Mouse (Mus musculus): ENCODE measurements around the gene Abca2.
"Not testable (repeated sequence)": the region's sequence is repeated elsewhere in the genome, so short reads cannot be mapped to it uniquely, and the experiment has no call there.

Abca2 gene

DNA sequence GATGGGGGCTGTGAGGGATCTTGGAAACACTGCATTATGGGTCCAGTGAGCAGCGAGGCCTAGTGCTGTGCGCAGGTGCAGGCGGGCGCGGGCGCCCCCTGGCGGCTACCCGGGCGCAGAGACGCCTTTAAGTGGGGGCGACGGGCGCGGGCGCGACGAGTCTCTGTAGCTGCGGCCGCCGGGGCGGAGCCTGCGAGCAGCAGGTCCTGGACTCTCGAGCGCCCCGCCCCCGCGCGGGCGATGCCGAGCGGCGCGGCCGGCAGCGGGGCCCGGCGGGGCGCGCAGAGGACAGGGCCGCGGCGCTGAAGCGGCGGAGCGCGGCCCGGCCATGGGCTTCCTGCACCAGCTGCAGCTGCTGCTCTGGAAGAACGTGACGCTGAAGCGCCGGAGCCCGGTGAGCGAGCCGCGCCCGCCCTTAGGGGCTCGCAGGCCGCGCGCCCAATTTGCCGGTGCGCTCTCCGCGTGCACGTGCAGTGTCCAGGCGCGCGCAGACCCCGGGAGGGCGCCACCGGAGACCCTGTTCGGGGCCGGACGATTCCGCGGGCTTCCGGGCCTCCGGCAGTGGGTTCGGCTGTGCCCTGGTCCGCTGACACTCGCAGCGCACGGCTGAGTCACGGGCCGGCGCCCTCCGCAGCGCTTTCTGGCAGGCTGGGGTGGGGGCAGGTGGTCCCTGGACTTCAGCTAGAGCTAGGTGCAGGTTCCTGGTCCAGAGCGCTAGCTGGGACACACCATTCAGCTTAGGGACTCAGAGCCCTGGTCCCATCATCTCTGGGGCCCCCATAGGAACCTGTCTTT lies at the start of gene Abca2:
Gene Abca2, plus strand, starts transcription at position 262 of the 795 bp plus-strand sequence.
- DNase-seq = peak; percentile 95

DNA sequence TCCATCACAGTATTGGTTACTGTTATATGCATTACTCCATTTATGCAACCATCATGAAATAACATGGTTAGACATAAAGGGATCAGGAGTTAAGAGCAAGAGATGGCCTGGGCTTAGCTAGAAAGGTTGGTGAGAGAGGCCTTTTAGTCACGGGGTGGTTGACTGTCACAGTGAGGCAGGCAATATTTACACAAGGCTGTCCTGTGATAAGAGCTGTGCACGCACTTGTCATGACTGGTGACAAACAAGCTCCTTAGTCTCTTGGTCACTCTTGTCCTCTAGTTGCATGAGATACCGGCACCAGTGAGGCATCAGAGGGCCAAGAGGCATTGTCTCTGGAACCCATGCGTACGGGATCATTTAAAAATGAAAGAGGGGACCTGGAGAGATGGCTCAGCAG lies 44.0 kb upstream of the Abca2 start:
- DNase-seq = no peak

DNA sequence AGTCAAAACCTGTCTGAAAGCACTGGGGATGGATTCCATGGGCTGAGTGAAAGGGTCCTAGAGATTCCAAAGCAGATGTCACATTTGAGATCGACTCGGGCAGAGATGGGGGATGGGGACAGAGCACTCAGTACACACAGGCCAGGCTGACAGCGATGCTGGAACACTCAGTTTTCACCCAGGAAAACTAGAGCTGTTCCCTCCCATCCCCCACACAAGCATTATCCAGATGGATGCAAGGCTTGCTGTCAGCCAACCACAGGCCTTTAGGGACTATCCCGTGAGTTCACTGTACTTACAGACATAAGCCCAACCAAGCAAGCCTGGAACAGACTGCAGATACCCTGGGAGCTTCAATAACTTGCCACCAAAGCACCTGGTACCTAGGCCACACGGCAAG lies 37.2 kb upstream of the Abca2 start:
- no peak for DNase-seq

DNA sequence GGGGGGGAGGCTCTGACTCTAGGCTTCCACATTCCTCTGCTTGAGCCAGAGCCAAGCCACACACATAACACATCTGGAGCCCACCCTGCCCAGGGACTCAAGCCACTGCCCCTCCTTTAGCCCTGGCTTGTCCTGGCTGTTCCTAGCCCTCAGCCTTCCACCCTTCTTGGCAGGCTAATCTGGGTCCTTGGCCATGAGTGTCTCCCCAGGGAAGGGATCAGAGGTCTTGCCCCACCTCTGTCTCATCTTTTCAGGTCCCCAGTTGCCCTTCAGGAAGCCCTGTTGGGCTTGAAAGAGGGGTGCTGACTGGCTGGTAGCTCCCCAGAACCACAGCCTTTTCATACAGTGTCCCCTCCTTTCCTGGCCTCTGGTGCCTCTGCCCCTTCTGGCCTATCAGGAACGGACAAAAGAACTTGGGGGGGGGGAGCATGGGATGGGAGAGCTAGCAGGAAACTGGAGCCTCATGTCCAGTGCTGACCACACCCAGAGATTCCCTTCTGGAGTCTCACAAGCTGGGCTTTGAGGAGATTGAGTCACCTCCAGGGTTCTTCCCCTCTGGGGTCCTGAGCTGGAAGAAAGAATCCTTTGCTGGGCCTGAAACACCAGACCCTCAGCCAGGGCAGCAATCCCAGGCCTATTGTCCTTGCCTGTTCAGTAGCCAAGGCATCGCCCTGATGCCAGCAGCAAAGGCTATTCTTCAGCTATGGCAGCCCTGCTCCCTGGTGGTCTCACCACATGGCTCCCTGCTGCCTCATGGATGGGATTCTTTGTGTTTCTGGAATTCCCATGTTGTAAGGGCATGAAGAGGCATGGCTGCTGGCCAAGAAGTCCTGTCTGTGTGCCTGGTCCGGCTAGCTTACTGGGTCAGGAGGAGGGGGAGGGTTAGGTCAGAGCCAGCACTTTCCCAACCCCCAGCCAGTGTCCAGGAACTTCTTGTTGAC lies 34.0 kb upstream of the Abca2 start:
- DNase-seq = peak; percentile 23

DNA sequence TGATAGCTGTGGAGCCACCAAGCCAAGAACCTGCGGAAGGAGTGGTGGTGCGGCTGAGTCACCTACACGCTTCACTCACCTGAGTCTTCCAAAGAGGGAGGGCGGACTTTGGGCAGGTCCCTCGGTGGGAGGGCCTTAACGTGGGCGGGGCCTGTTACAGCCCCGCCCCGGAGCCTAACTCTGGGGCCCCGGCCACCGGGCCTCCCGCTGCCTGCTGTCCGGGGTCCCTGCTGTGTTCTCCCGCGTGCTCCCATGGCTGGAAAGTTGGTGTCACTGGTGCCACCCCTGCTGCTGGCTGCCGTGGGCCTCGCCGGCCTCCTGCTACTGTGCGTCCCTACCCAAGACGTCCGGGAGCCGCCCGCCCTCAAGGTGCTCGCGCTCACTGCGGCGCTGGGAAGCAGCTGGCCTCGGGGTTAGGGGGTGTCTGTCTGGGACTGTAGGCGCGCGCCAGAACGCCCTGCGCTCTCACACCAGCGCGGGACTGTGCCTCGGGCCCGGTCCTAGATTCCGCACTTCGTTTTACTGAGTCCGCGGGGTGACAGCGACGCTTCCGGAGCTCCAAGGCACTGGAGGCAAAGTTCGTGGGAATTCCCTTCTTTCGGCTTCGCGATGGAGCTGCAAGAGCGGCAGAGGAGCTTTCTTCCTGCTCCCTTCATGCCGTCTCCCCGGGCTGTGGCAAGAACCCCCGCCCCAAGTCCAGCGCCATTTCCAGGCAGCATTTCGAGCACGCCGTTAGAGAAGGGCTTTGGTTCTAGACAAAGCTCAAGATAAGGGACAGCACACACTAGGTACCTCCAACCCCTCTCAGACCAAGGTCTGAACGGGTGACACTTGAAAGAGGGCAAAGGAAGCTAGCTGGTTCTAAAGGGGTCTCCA lies 32.5 kb upstream of the Abca2 start, which contains the start of gene Entpd2:
Gene Entpd2, plus strand, starts transcription at position 154 of the 876 bp plus-strand sequence.
- peak; percentile 67 for DNase-seq

DNA sequence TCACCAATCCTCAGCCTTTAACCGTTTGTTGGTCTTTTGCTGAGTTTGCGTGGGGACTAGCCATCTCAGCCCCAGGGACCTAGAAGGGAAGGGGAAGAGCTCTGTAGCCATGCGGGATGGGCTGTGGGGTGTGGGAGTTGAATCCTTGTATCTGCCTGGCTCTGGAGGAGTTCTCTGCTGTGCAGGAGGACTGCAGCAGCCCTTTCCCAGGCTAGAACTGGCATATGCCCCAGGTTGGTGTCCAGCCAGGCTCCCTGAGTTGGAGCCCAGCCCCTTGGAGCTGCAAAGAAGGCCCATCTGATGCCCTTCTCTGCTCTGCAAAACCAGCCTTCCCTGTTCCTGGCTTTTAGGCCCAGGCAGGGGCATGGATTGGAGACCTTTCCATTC lies 31.9 kb upstream of the Abca2 start:
- DNase-seq = no peak

DNA sequence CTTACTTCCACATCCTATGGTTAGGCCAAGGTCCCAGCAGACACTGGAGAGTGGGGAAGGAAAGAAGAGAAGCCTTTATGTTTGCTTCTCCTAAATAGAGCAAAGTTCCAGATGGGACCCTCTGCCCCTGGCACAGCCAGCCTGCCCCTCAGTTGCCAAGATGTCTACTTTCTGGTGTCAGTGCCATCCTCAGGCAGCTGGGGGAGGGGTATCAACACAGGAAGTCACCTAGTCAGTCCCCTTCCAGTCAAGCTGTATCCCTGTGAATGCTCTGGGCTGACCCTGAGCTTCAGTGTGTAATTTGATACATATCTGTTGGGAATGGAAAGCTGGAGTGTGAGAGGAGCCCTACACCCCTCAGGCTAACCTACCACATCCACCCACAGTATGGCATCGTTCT lies 31.5 kb upstream of the Abca2 start:
- no peak for DNase-seq

DNA sequence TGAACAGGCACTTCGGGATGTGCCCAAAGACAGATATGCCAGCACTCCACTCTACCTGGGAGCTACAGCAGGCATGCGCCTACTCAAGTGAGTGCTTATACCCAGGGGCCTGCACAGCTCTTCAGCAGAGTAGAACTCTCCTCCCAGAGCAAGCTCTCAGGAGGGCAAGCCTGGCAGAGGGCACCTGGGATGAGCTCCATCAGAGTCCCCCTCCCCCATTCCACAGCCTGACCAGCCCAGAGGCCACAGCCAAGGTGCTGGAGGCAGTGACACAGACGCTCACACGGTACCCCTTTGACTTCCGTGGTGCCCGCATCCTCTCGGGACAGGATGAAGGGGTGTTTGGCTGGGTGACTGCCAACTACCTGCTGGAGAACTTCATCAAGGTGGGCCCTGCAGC lies 30.4 kb upstream of the Abca2 start:
- no peak for DNase-seq

DNA sequence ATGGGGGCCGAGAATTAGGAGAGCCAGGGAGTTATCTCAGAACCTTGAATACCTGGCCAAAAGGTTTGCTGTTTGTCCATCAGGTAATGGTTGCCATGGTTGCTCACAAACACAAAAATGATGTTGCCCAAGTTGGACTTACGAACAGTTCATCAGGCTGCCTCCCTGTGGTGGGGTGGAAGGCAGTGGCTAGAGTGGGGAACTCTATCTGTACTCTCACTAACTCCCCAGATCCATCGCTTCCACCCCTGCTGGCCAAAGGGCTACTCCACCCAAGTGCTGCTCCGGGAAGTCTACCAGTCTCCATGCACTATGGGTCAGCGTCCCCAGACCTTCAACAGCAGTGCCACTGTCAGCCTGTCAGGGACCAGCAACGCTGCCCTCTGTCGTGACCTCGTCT lies 29.5 kb upstream of the Abca2 start, which contains the start of gene Npdc1:
Gene Npdc1, plus strand, starts transcription at position 301 of the 400 bp plus-strand sequence.
- DNase-seq = no peak

DNA sequence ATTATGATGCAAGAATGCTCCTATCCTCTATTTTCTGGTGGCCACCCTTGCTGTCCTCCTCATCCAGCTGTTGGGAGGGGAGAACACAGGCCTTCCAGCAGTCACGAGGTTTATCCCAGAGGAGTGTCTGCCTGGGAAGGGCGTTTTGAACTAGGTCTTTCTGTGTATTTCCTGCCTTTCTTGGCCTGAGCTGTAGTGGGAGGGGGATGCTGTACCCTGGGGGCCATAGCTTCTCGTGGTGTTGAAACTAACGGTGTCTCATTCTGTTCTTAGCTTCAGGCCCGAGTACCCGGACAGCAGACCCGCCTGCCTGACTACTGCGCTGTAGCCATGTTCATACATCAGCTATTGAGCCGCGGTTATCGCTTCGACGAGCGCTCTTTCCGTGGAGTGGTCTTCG lies 28.2 kb upstream of the Abca2 start:
- DNase-seq = no peak

DNA sequence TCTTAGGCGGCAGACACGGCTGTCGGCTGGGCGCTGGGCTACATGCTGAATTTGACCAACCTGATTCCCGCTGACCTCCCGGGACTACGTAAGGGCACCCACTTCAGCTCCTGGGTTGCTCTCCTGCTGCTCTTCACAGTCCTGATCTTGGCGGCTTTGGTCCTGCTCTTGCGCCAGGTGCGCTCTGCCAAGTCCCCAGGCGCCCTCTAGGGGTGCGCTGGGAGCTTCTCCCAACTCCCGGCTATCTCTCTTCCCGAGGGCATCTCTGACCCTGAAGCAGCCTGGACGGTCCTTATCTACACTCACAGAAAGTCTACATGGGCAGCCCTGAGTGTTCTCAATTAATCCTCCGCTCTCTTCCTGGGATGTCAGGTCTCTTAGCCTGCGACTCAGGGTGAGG lies 27.7 kb upstream of the Abca2 start:
- DNase-seq = peak; percentile 75

DNA sequence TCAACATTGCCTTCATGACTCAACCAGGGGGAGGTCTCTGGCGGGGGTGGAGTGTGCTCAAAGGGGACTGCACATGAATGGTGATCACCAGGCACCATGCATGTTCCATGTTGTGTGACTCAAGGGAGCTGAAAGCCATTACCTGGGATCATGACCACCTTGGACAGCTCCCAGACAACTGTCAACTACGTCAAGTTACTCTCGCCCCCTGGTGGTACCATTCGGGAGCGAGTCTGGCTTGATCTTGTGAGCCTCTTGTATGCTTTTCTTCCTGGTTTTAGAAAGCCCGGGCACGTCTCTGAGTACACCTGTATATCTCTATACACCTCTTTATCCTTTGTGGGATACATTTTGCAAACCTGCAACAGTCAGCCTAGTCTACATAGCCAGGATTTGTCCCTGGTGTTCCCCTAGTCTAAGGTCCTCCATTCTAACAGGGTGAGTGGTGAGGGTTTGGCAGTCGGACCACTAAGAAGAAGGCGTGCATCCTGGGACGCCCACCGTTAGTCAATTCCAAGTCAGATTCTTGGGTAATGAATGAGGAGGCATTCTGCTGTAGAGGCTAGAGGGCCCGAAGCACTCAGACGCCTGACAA lies 26.0 kb upstream of the Abca2 start:
- peak; percentile 86 for DNase-seq

DNA sequence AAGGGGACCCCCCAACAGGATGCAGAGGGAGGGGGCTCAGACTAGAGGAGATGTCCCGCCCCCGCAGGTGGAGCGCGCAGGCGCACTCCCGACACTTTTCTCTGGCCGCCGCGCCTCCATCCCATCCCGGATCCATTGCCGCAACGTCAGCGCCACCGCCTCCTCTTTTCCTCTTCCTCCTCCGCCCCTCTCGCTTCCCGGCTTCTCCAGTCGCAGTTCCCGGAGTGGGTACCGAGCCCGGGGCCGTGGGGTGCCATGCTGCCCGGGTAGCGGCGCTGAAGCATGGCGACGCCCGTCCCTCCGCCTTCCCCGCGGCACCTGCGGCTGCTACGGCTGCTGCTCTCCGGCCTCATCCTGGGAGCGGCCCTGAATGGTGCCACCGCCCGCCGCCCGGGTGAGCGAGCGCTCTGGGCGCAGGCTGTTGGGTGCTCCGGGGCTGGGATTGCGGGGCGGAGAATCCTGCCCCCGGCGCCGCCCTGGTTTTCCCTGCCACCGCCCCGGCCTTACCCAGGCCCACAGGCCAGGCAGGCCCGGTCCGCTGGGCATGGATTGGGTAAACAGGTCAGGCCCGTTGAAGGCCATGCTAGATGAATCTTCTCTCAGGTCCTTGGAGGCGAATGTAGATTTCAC lies 25.4 kb upstream of the Abca2 start:
- peak; percentile 81 for DNase-seq

DNA sequence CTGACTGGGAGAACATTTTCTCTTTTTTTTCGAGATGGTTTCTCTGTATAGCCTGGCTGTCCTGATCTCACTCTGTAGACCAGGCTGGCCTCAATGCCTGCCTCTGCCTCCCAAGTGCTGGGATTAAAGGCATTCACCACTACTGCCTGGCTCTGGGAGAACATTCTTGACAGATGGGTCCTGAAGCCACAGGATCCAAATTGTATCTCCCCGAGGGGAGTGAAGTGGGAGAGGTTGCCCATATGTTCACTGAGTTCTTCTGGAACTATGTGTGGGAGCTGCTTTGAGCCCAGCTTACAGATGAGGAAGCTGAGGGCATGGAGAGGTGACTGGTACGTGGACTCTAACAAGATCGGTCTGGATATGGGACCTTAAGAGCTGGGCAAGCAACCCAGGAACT lies 24.5 kb upstream of the Abca2 start:
- DNase-seq = no peak

DNA sequence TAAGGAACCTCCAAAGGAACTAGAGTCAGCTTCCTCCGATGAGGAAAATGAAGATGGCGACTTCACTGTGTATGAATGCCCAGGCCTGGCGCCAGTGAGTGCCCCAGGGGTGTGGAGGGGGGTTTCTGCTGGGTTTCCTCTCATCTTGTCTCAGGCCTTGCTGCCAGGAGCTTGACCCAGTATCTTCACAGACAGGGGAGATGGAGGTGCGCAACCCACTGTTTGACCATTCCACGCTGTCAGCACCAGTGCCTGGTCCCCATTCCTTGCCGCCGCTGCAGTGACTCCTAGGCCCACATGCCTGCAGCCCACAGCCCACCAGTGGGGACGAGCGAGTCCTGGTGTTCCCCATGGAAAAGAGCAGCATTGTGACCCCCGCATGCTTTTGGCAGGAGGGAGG lies 19.6 kb upstream of the Abca2 start:
- no peak for DNase-seq

DNA sequence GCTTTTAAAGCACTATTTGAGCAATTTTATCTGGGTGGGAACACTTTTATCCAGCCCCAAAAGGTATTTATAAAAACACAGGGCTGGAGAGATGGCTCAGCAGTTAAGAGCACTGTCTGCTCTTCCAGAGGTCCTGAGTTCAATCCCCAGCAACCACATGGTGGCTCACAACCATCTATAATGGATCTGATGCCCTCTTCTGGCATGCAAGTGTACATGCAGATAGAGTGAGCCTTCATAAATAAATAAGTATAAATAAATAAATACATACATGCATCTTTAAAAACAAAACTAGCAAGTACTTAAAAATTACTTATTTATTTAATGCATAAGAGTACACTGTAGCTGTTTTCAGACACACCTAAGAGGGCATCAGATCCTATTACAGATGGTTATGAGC lies 15.1 kb upstream of the Abca2 start:
- DNase-seq = not testable (repeated sequence)

DNA sequence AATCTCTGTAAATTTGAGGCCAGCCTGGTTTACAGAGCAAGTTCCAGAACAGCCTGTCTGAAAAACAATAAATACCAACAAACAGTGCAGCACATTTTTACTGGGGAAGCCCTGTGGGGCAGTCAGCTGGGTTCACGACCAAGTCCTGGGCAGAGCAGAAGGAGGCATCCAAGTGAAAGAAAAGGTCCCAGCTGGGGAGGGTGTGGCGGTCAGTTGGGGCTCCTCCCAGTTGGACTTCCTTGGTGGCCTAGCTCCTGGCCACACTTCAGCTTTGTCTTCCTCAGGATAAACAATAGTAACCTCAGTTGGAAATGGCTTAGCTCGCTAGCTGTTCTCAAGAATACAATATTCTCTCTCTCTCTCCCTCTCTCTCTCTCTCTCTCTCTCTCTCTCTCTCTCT lies 11.1 kb upstream of the Abca2 start:
- no peak for DNase-seq

DNA sequence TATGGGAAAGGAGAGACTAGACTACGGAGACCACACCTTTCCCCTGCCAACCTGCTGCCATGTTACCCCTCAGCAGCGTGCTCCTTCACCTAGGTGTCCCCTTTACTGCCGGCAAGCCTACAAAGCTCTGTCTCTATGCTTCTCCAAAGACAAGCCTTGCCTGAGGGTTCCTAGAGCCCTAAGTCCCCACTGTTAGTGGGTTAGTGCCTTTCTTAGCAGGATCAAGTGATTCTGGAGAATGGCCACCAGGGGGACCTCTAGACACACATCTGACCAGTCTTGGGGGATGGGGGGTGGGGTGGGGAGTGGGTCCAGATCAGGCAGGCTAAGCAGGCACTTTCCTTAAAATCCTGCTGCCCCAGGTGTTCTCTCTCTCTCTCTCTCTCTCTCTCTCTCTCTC lies 6.6 kb upstream of the Abca2 start:
- DNase-seq = peak; percentile 40

DNA sequence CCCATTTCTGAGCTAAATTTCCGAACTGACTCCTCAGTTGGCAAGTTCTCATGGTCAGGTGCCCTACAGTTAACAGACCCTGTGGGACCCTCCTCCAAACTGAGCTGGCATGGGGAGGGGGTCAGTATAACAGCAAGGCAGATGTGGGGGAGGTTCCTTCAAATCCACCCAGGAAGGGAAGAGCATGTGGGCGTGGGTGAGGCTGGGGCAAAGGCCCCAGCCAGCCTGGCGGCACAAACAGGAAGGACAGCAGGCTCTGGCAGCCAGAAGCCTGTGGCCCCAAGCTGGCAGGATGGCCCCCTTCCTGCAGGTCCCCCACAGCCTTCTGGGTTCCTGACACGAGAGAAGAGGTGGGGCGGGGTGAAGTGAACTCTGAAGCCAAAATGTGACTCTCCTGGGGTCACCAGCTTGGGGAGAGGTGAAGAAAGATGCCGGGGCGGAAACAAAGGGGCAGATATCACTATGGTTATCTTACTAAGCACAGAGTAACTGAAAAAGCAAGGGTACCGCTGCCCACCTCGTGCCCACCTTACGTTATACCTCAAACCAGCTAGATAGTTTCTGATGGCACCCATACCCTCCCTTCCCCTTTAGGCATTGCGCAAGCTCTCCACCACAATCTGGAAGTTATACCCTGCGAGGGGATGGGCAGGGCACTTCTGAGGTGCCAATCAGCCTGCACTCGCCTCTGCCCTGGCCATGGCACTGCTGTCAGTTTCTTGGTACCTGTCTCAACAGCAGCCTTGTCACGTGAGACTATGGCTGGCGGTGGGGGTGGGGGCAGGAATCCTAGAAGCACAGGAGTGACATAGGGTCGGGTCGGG lies 5.7 kb upstream of the Abca2 start, which contains the start of gene Fut7:
Gene Fut7, plus strand, starts transcription at position 681 of the 824 bp plus-strand sequence.
- DNase-seq = no peak

DNA sequence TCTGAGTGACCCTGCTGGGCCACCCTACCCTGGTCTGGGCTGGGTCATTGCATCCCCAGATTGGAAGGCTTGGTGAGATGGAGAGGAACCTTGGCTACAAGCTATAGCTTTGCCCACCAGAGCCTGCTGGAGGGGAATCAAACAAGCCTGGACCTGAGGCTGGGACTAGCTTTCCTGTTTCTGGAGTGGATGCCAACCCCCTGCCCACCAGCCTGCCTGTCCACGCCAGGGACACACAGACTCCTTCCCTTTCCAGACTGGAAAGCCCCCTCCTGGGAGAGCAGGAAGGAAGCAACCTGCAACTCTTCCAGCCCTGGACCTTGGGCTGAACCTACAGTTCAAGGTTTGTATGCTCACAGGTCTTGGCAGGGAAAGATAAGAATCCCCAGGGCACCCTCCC lies 4.9 kb upstream of the Abca2 start:
- no peak for DNase-seq

DNA sequence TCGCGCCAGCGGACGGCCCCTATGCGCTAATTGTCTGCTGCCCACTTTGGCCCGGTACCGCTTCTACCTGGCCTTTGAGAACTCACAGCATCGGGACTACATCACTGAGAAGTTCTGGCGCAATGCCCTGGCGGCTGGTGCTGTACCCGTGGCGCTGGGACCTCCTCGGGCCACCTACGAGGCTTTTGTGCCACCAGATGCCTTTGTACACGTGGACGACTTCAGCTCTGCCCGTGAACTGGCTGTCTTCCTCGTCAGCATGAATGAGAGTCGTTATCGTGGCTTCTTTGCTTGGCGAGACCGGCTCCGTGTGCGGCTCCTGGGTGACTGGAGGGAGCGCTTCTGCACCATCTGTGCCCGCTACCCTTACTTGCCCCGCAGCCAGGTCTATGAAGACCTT lies 3.0 kb upstream of the Abca2 start:
- no peak for DNase-seq
